Mouse (Mus musculus): ENCODE data around the gene Cend1.
A peak's percentile ranks its signal among the peaks of the same experiment; 100 is the strongest.
"Not testable (repeated sequence)": the region's sequence is repeated elsewhere in the genome, so short reads cannot be mapped to it uniquely, and the experiment has no call there.

Cend1 gene

DNA sequence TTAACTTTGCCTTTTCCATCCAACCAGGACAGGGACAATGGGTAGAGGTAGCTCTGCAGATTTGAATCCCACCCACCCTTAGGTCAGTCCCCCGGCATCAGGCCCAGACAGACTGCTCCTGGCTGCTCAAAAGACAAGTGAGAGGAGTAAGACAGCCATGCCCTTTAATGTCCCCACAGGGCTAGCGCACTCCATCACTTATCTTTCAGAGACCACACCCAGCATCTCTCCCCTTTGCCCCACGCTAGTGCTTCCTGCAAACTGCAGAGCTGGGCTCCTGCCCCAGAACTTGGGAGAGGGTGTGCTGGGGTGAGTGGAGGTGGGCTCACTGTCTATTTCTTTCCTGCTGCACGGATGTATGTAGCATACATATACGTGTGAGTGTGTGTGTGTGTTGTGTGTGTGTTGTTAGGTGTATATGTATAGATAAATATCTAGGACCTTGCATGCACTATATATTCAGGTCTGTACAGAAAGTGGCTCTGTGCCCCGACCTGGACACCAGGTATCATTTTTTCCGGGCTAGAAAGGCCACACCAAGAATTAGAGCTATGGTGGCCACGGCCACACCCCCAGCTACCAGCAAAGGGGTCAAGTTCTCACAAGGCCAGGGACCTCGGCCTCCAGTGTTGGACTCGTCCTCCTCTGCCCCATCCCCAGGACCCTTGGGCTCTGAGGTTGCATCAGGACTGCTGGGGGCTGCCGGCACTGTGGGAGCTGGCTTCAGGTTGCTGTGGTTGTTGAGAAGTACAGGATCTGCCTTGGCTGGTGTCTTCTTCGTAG is 2.2 kb downstream of the Cend1 start:
- no peak for DNase-seq

DNA sequence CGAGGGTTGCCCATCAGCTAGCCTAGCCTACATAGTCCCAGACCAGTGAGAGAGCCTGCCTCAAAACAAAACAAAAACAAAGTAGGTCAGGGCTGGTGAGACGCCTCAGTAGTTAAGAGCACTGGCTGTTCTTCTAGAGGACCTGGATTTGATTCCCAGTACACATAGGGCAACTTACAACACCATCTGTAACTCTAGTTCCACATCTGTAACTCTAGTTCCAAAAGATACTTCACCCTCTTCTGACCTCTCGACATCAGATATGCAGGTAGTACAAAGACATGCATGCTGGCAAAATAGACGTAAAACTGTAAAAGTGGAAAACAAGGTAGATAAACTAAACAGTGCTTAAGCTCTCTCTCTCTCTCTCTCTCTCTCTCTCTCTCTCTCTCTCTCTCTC is 5.5 kb downstream of the Cend1 start:
- no peak for DNase-seq

DNA sequence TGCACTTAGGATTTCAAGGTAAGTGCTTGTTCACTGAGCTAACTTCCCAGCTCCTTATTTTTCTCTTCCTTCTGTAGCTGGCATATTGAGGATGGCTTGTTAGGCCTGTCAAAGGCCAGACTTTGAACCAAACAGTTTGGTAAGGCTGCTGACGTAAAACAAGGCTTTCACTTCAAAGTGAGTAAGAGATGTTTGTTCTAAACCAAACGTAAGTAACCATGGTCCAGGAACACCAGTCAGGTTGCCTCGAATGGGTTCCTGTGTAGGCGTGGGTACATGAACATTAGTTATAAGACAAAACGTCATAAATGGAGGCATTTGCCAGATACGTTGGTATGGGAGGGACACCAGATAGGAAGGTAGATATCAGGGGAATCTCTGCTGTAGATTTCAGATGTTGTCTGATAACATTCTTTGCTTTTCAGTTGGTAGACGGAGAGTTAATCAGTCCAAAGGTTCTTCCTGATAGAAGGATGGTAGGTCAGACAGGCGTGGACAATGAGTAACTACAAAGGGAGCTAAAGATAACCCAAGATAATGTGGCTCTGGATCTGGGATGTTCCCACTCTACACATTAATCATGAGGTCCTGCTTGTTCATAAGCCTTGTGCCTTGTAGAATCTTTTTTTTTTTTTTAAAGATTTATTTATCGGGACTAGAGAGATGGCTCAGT is 9.1 kb downstream of the Cend1 start:
- no peak for DNase-seq

DNA sequence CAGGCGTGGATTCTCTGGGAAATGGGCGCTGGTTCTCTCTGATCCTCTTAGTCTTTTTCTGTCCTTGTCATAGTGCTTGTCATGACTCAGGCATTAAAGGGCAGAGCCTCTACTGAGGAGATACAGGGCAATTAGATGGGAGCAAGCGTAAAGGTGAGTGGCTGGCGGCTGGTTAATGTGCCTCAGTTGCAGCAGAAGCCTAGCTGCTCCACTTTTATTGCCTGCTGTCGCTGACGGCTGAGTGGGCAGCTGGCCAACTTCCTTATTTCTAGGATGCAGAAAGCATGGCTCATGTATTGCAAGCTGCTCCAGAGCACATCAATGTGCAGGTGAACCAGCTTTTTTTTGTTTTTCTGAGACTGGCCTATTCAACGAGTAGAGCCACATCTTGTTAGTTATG is 10.3 kb downstream of the Cend1 start:
- no peak for DNase-seq

DNA sequence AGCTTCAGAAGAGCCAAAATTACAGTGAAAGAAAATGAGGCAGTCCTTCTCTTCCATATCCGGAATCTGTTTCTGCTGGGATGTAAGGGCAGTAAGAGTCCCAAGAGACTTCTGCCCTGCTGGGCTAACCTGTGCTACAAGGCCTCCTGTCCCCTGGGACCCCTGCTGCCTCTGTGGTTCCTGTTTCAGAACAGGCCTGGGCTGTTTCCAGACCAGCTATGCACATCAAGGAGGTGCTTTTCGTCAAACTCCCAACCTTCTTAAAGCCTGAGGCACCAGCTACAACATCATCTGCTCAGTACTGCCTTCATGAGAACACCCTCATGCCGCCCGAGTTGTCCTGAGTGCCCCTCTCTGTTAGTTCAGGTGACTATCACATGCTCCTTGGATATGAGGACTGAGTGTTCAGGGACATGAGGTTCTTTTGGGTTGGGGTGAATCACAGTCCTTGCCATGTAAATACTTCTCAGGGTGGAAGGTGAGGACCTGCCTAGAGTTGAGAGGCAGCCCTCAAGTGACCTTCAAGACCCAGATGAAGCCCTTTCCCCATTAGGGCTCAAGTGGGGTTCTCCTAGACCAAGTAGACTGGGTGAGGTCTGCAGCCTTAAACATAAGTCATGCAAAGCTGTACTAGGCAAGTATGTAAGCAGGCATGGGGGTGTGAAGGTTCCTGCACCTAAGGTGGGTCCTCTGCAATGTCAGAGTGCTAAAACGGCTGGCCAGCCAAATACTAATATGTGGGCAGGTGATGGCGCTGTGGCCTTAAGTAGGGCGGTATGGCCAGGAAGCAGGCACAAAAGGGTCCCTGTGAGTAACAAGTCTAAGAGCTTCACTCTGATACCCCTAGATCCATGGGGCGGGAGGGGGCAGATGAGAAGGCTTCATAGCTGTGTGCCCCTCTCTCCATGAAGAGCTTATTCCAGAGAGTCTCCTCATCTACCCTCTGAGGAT is 11.3 kb downstream of the Cend1 start:
- no peak for DNase-seq

DNA sequence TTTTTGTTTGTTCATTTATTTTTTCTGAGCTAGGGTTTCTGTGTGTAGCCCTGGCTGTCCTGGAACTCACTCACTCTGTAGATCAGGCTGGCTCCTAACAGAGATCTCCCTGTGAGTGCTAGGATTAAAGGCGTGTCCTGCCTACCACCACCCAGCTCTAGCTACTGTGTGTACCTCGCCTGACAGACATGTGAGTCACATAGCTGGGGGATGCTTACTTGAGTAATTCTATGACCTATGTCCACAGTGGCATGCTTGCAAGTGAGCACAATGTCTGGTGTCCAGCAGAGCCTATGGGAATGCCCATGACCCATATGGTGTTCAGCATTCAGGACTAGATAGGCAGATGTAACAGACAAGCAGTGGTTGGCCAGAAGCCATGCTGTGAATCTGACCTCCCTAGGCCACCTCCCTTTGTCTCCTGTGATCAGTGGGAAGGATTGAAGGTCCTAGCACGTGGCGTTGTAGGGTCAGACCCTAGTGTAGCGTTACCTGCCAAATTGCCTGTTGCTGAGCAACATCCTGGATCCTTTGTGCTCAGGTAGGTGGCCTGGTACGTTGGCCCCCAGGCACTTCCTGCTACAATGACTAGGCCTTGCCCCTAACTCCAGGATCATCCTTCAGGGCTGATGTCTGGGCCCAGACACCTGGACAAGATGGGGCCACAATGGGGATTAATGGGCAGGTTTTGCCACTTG is 13.0 kb downstream of the Cend1 start:
- DNase-seq: no peak

DNA sequence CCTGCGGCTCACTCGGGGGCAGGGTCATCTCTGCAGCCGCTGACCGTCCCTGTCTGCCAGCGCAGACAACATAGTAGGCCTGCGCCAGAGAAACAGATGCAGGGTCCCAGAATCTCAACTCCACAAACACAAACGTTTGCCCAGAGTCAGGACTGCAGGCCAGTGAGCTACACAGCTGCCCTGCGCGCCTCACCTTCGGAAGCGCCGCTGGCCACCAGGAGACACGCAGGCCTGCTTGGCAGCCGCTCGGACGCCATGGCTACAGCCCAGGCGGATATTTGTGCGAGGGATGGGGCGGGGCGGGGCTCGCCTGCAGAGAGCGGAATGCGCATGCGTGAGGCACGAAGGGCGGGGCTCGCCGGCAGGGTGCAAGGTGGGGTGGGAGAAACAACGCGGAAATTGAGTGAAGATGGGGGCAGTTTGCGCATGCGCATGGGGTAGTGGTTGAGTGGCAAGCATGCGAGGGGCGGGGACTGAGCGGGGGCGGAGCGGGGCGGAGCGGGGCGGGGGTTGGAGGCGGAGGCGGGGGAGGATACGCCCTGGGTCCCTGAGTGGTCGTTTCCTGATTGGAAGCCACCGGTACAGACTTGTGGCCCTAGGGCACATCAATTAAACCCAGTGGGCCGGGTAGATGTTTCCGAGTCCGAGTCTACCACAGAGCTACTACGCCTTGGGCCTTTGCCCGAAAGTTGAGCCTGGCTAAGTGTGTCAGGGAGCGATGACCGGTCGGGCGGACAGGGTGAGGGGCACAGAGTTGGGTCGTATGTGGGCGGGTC is 15.3 kb downstream of the Cend1 start, which contains the start of gene Gatd1:
Gatd1 (minus strand) TSS at position 328 of the 776 bp plus-strand sequence.
- DNase-seq: peak; percentile 97

DNA sequence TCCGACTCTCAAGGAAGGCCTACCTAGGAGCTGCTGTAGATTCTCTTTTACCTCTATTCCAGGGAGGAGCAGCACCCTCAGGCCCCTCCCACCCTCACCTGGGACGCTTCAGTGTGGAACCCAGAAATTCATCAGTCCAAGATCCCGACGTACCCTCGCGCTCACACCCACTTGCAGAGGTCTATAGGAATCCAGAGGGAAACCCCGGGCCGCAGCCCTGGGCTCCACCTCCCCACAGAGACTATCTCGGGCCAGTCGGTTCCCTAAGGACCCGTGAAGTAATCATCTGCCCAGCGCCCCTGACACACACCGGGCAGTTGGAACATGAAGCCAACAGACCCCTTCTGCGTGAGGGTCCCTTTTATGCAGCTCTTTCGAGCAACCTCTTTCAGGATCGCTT is 16.0 kb downstream of the Cend1 start:
- DNase-seq: no peak

DNA sequence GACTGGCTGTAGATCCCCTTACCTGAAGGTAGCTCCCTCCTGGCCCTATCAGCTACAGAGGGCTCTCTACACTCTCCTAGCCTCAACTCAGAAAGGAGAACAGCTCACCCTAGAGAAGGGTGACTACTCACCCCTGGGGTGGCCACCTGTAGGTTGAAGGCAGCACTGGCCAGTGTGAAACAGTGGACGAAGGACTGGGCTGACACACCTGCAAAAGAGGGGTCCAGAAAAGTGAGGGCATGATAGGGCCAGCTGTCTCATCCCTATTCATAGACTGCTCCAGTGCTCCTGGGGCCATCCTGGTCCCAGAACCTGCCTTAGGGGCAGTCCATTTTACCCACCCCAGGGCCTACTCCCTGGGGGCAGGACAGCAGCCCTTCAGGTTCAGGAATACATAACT is 17.6 kb downstream of the Cend1 start:
- no peak for DNase-seq

DNA sequence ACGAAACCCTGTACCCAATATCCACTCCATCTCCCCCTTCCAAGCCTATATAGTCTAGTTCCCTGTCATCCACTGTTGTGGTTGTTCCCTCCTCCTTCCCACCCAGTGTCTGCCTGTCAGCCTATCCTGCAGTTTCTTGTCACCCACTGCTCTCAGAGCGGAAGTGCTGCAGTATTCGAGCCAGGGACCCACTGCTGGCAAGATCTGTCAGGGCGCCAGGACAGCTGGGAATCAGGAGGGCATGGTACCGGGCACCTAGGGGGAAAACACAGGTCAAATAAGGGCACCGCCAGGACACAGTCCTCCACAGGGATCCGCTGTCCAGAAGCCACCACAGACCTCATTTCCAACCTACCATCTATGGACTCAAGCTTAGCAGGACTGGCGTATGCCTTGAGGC is 18.7 kb downstream of the Cend1 start:
- no peak for DNase-seq

DNA sequence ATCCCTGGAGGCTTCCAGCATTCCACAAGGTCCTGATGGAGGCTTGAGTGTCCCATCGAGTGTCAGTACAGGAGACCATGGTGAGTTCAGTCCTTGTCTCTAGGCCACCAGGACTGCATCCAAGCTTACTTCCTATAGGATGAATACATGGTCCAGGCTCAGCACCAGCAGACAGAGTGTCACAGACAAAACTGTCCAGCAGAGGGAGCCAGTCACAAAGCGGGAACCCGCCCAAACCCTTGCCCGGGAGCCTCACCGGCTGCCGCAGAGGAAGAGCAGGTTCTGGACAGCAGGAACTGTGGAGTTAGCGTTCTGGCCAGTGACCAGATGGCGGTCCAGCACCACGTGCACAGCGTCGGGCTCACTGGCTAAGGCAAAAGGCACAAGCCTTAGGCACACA is 20.5 kb downstream of the Cend1 start:
- DNase-seq: peak; percentile 75

DNA sequence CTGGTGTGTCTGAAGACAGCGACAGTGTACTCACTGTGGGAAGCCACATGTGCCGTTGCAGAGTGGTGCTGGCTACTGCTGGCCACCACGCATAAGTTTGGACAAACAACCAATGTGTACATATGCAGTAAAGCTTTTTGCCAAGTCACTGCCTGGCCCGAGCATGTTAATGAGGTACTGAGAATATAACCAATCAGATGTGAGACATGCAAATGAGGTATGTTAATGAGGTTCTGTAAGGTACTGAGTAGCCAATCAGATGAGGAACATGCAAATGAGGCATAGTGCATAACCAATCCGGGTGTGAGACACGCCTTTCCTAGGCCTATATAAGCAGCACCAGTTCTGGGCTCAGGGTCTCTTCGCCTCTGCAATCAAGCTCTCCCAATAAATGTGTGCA is 21.6 kb downstream of the Cend1 start:
- not testable (repeated sequence) for DNase-seq

DNA sequence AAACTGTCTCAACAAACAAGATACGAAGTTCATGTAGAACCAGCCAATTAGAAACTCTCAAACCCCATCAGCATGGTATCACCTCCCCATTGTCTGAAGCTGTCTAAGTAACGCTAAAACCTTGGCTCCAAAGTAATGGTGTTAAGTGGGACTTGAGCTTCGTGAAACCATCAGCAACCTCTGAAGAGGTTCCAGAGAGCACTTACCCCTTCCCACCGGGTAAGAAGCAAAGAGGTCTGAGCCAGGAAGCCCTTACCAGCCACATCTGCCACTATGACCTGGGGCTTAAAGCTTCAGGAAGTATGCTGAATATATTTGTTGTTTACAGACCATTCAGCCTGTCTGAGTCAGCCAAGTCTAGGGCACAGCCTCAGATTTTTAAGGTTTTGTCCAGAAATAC is 23.8 kb downstream of the Cend1 start:
- no peak for DNase-seq

DNA sequence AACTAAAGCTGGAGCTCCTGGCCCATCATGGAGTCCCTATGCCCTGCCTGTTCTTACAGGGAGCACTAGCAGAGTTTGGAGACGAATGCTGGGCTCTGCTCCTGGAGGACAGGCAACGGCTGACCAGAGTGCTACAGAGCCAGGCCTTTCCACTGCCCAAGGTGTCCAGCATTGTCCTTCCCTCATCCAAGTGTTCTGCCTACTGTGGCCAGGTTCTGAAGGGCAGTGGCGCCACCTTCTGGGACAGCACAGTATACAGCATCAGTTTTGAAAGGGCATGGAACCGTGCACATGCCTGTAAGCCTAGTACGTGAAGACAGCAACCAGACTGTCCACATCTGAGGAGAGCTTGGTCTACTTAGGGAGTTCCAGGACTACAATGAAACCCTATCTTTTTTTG is 26.0 kb downstream of the Cend1 start:
- DNase-seq: peak; percentile 61

DNA sequence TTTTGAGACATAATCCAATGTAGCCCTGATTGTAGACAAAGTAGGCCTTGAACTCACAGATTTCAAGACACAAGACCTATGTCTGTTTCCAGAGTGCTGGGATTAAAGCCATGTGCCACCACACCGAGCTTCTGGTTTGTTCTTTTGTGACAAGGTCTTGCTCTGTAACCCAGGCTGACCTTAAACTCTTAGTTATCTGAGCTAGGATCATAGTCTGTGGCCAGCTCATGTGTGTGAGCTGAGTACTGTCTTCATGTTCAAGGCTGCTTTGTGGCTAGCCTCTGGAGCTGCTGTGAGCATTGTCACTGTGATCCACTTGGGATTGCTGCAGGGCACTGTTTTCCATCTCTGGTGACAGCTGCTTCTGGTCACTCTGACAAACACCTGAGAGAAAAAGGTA is 33.9 kb downstream of the Cend1 start:
- DNase-seq: no peak

DNA sequence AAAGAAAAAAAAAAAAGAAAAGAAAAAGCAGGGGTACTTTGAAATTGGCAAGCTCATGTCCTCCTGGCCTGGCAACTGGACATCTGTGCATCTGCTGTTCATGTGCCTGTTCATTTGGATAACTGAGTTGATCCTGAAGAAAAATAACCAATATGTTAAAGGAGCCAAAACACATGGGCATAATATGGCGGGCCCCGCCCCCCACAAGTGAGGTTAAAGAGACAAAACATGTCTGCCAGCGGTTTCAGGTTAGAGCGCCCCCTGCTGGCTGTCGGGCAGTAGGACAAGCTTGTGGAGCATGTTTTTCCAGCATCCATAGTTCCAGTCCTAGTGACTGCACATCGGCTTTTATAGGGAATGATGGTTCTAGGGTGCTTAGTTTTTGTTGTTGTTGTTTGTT is 34.5 kb downstream of the Cend1 start:
- DNase-seq: peak; percentile 55

DNA sequence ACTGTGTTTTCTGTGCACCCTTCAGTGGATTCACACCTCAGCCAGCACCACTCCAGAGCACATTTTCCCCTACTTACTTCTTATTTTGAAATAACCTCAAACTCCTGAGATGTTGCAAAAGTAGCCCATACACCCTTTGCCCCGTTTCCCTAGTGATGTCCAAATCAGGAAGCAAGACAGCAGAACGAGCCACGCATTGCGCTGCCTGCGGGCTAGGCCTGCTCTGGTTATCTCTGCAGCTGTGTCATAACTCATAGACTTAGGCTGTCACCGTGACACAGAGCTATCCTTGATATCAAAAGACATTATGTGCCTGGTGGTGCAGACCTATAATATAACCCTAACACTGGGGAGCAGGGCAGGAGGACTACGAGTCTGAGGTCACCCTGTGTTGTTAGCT is 35.1 kb downstream of the Cend1 start:
- no peak for DNase-seq

DNA sequence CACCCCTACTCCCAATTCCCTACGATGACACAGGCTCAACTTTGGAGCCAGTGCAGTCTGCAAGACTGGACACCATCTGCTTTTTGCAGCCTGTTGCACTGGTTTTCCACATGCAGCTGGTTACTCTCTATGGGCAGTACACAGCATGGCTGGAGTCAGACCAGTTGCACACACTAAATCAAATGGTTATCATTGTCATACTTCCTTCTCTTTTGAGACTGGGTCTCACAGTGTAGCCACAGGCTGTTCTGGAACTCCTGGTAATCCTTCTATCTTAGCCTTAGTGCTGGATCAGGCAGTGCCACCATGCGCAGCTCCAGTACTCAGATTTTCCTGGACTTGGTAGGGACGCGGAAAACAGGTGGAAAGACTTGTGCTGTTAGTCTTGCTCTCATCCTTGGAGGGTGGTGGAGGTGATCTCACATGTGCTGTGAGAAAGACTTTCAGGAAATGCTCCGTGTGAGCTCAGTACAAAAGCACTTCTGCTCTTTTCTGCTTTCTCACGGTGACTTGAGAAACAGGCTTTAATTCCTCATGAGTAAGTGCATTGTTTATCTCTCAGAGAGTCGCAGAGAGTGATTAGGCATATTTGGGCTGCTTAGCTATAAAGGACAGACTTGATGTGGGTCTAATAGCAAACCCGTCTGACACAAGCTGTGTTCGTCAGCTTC is 36.6 kb downstream of the Cend1 start:
- DNase-seq: no peak

DNA sequence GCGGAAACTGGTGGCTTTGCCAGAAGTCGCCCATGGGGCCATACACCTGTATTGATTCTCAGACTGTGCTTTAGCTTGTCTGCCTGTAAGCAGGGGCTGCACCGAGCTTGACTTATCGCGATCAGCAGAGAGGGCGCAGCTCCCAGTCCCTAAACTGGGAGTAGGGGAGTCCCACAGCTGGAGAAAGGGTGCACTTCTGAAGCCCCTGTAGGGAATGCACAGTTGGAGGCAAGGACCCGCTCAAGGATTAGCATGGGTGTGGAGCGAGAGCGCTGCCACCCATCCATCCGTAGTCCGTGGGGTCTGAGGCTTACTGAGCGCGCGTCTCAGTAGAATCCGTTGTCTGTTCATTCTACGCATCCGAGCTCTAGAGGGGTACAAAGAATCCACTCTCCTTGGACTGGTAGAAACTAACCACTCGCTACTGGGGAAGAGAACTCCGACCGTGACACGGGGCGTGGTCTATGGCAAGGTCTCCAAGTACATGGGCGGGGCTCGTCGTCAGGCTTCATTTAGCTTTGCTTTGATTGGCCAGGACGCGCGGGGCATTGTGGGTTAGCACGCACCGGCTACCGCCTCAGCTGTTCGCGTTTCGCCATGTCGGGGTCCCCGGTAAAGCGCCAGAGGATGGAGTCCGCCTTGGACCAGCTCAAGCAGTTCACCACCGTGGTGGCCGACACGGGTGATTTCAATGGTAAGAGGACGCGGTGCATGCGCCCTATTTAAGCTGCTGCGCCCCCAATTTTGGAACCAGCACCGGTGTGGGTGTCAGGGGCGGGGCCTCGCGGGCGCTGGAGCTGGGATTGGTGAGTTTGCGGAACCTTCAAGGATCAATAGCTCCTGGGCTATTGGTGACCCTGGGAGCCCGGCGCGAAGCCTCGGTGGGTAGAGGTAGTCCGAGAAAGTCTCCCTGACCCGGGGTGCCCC is 37.4 kb downstream of the Cend1 start, which contains the start of gene Taldo1:
Taldo1 (plus strand) TSS at position 575 of the 927 bp plus-strand sequence.
- DNase-seq: peak; percentile 97
